Mouse (Mus musculus) olfactory bulb, adult 2 months (tissue): Measurements from ENCODE around the gene Gm21958.

Source experiments
- CTCF ChIP-seq: fragments of 200-500 bp; IDR thresholded peaks from 2 replicates; pipeline ENCODE4 v1.5.1; 2012; ENCODE audit warnings: low read depth, mild to moderate bottlenecking, low read length, moderate library complexity; ENCODE audit not compliant: insufficient read depth
- POLR2A ChIP-seq: fragments of 200-500 bp; IDR thresholded peaks from 2 replicates; pipeline ENCODE4 v1.6.1; 2012; ENCODE audit warnings: mild to moderate bottlenecking, low read depth, low read length, moderate library complexity; ENCODE audit not compliant: insufficient read depth

DNA sequence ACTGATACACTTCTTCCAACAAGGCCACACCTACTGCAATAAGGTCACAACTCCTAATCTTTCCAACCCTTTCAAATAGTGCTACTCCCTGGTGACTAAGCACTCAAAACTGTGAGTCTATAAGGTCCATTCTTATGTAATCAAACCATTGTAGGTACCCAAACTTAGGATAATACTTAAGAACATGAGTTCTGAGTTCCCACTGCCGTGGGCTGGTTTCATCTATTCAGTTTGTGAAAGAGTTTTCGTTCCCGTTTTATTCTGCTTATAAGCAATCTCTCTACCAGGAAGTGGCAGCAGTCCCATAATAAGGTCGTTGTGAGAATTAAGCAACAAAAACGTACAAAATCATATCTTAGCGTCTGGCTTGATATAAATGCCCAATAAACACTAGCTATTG is 45.4 kb downstream of the Gm21958 start:
- TF ChIP-seq CTCF = no peak
- no peak for TF ChIP-seq POLR2A
